Mouse (Mus musculus) lung, adult 2 months (tissue): ENCODE data around the gene Marco. TPM values are rescaled to one million over a fixed set of nuclear protein-coding genes. Genes with fewer than 3 reads are reported as not detected.

ENCODE experiments used
- DNase-seq: peaks from one replicate; pipeline ENCODE4 v3.0.0; 2022
- H3K4me1 ChIP-seq: fragments of 200-500 bp; 2 replicates; pipeline ENCODE4 v1.6.1; 2011; ENCODE audit warnings: low read length; ENCODE audit not compliant: control insufficient read depth, insufficient read depth
- H3K4me3 ChIP-seq: fragments of 200-500 bp; replicated peaks from 2 replicates; pipeline ENCODE3; 2011; ENCODE audit warnings: low read depth, mild to moderate bottlenecking, control low read depth, low read length; ENCODE audit errors: extremely low read depth
- CTCF ChIP-seq: fragments of 200-500 bp; IDR thresholded peaks from 2 replicates; pipeline ENCODE4 v1.5.1; 2011; ENCODE audit warnings: mild to moderate bottlenecking, low read length, control low read depth; ENCODE audit not compliant: insufficient read depth
- POLR2A ChIP-seq: fragments of 200-500 bp; IDR thresholded peaks from 2 replicates; pipeline ENCODE4 v1.6.1; 2011; ENCODE audit warnings: low read depth, mild to moderate bottlenecking, control low read depth, low read length, borderline replicate concordance; ENCODE audit errors: extremely low read depth
- WGBS: fragments of 180-500 bp; shearing (Covaris S2); methylation state at CpG from one replicate; pipeline ENCODE4 v1.1.7; 2018; 5-methylcytosine and 5-hydroxymethylcytosine counted together
- polyA plus RNA-seq: library from polyadenylated mRNA; depleted of rRNA; stranded (reverse); fragments of >200 nt; gene quantifications from 2 replicates; pipeline ENCODE4 v1.2.3, GENCODE M21; 2012; rRNA removed

The Marco gene
- polyA plus RNA-seq, 1 experiment: 7.8 TPM

- H3K4me3 ChIP-seq: no peak overlapping the region
- H3K4me1 ChIP-seq: no peaks in the 10 kb centered on the region
- WGBS: 57% methylated on average over 9 of the region's 9 CpGs
- TF ChIP-seq CTCF: no peak
- no peak for TF ChIP-seq POLR2A
- no peak for DNase-seq
Observed at GRCm38 (mm10) chr1:120451486-120452270, 53.1 kb downstream of the Marco start.

GRCm38 (mm10) chr1:120449662-120450061 is 55.2 kb downstream of the Marco start:
- Histone ChIP-seq H3K4me1 (no peaks in the 10 kb centered on the region), H3K4me3 (no peak overlapping the region)
- 36% methylated on average over 2 of the region's 2 CpGs for WGBS
- DNase-seq: no peak
- TF ChIP-seq CTCF (no peak), POLR2A (no peak)

- no peaks in the 10 kb centered on the region for H3K4me1 ChIP-seq
- no peak for TF ChIP-seq CTCF
- no peak for TF ChIP-seq POLR2A
- 56% methylated on average over 3 of the region's 3 CpGs for whole genome bisulfite sequencing
- no peak overlapping the region for H3K4me3 ChIP-seq
- no peak for DNase-seq
Observed at GRCm38 (mm10) chr1:120443228-120443639, 61.6 kb downstream of the Marco start.

GRCm38 (mm10) chr1:120441587-120441986 is 63.2 kb downstream of the Marco start:
- DNase-seq: no peak
- H3K4me3 ChIP-seq: no peak overlapping the region
- no peaks in the 10 kb centered on the region for H3K4me1 ChIP-seq
- WGBS: 23% methylated on average over 2 of the region's 2 CpGs
- TF ChIP-seq CTCF (no peak), POLR2A (no peak)

GRCm38 (mm10) chr1:120435591-120435990 is 69.2 kb downstream of the Marco start:
- WGBS: 76% methylated on average over 5 of the region's 5 CpGs
- Histone ChIP-seq H3K4me3 (no peak overlapping the region), H3K4me1 (no peaks in the 10 kb centered on the region)
- no peak for DNase-seq
- TF ChIP-seq POLR2A (no peak), CTCF (no peak)

GRCm38 (mm10) chr1:120430171-120430570 is 74.7 kb downstream of the Marco start:
- Histone ChIP-seq H3K4me1 (no peaks in the 10 kb centered on the region), H3K4me3 (no peak overlapping the region)
- TF ChIP-seq POLR2A (no peak), CTCF (no peak)
- WGBS: 53% methylated on average over 5 of the region's 5 CpGs
- no peak for DNase-seq

- no peak for DNase-seq
- H3K4me1 ChIP-seq: no peaks in the 10 kb centered on the region
- H3K4me3 ChIP-seq: no peak overlapping the region
- no peak for TF ChIP-seq CTCF
- no peak for TF ChIP-seq POLR2A
- 63% methylated on average over 8 of the region's 8 CpGs for WGBS
Observed at GRCm38 (mm10) chr1:120425587-120425986, 79.2 kb downstream of the Marco start.

Other genes starting within 250 kb of the Marco start
- gene Steap3, start 232.3 kb downstream of the Marco start, polyA plus RNA-seq: 58.3 and 67.0 TPM in 2 replicates
- gene C1ql2, start 164.4 kb downstream of the Marco start, polyA plus RNA-seq: 0.10 and 0.12 TPM in 2 replicates
- gene En1, start 97.4 kb upstream of the Marco start, polyA plus RNA-seq: not detected in 2 replicates